Mouse (Mus musculus): ENCODE data around the gene Zbtb3.

DNA sequence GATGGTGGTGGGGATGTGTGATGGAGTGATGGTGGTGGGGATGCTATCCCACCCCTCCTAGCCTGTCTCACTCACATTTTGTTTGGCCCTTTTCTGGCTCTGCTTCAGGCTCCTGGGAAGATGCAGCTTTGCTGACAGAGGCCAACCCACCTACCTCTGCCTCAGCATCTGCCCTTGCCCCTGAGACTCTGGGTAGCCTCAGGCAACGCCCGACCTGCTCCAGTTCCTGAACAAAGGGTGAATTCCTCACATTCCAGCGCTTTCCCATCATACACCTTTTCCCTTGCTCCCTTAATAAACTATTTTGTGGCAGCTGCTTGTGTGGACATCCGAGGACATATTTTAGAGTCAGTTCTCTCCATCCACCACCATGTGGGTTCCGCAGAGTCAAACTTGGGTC, 46.0 kb downstream of the Zbtb3 start:
- TF ChIP-seq CTCF (IDR thresholded peaks at IDR 0.05) (no peak), EP300 (IDR thresholded peaks at IDR 0.05) (no peak)

Data from lung, postnatal 0 days (tissue).